Mouse (Mus musculus): ENCODE data around the gene Foxa2. TPM values are rescaled to one million over a fixed set of nuclear protein-coding genes. Genes with fewer than 3 reads are reported as not detected.

Gene Foxa2
- total RNA-seq, 2 experiments from 2014 or later: not detected

DNA sequence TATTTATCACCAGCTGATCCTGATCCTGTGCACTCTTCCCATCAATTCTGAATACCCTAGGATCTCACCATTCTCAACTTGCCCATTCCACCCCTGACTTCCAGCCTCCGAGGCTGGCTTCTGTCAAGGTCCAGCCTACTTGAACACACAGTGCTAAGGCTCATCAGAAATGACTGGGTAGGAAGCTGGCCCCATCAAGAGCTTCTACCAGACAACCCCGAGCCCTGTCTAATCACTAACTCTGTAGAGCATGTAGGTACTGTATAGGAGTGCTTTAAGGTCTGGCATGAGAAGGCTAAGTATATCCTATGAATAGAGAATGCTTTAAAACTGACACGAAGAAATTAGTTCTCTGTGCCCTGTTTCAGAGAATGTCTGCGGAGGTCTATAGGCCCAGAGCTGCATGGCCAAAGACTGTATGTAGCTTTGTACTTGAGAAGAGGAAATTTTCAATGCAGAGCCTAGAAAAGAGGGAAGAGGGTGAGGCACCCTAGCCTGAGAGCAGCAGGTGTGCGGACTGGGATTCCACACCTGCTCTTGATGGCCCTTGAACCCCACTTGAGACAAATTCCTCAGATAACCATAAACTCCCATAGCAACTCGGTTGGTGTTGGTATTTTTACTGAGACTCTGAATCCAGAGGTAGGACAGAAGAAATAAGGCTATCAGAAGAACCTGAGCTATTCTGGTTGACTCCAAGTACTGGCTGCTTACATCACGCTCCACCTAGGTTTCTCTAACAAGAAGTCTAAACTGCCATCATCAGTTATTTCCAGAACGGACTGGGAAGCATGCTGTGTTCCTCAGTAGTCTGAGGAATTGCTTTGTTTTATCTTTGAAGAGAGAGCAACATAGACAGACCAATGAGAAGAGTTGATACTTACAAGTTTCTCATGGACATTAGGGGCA lies 28.7 kb downstream of the Foxa2 start:
- no peak for TF ChIP-seq CTCF (IDR thresholded peaks at IDR 0.05)
- intact Hi-C loops (cut with DNase I): no loop called here
- Histone ChIP-seq H3K27ac (no peak overlapping the region), H3K4me3 (no peak overlapping the region)
- no peak for DNase-seq

DNA sequence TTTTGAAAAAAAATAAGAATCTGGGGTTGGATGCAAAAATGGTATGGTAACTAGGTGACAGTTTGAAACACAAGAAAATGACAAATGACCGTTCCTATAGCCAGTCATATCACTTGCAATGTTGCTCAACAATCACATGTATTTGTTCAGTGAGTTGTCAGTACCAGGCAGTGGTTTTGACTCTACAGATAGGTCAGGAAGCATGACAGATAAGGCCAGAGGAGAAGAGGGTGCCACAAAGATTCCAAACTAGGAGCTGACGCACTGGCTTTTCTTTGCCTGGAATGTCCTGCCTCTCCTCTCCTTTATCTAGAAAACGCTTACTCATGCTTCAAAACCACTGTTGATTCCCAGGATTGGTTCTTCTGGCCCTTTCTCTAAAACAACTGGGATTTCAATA lies 33.4 kb downstream of the Foxa2 start:
- no peak for TF ChIP-seq CTCF (IDR thresholded peaks at IDR 0.05)
- DNase-seq: no peak
- Histone ChIP-seq H3K4me3 (no peak overlapping the region), H3K27ac (no peak overlapping the region)
- intact Hi-C loops (cut with DNase I): no loop called here

GRCm38 (mm10) chr2:148009049-148009448 lies 37.7 kb downstream of the Foxa2 start:
- H3K27ac ChIP-seq: no peak overlapping the region
- DNase-seq: no peak
- intact Hi-C loops (cut with DNase I): no loop called here
- H3K4me3 ChIP-seq: no peak overlapping the region
- TF ChIP-seq CTCF (IDR thresholded peaks at IDR 0.05): no peak

GRCm38 (mm10) chr2:148004554-148005521 lies 41.9 kb downstream of the Foxa2 start:
- intact Hi-C loops (cut with DNase I): no loop called here
- Histone ChIP-seq H3K27ac (no peak overlapping the region), H3K4me3 (no peak overlapping the region)
- TF ChIP-seq CTCF (IDR thresholded peaks at IDR 0.05): no peak
- no peak for DNase-seq

DNA sequence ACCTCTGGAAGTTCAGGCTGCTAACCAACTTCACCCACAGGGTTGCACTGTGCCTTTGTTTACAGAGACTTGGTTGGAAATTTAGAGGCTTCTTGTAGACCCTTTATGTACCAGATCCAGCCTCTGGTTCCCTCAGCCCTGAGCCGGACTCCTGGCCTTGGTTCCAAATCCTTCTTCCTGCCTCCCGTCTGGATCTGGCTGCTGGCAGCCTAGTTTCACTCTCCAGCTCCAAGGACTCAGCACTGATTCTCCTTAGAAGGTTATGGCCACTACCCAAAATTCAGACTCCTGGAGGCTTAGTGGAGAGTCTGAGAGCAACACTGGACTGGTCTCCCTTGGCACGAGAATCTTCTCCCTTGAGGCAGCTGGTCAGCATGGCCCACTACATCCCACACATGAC lies 43.3 kb downstream of the Foxa2 start:
- Histone ChIP-seq H3K4me3 (no peak overlapping the region), H3K27ac (no peak overlapping the region)
- TF ChIP-seq CTCF (IDR thresholded peaks at IDR 0.05): no peak
- no peak for DNase-seq
- intact Hi-C loops (cut with DNase I): no loop called here

DNA sequence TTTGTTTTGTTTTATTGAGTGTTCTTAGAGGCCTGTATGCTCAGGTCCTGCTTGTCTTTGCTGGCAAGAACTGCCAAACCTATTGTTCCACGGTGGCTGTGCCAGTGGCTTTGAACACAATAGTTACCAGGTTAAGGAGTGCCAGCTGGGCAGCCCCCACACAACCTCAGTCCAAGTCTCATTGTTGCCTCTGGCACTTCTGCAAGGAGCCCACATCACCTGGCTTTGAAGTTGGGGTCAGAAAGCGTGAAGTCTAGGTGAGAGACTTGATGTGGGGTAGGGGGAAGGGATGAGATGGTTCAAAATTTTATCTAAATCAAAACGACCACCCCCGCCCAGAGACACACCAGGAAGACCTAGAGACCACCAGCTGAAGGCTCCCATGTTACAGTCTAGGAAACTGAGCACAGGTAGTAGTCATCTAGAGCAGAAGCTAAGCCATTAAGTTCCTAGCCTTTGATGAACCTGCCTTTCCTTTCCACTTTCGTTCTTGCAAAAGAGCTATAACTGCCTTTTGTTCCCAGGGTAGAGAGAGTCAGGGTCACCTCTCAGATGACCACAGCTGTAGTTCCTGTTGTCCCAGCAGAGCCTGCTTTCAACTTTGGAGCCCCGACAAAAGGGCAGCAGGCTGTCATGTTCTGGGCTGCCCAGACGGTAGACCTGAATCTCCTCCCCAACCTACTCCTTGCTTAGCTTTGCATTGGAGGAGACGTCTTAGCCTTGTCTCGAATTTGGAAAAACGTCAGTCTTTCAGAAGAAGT lies 48.4 kb downstream of the Foxa2 start:
- Histone ChIP-seq H3K27ac (no peak overlapping the region), H3K4me3 (no peak overlapping the region)
- no peak for TF ChIP-seq CTCF (IDR thresholded peaks at IDR 0.05)
- DNase-seq: no peak
- intact Hi-C loops (cut with DNase I): no loop called here

- intact Hi-C loops (cut with DNase I): no loop called here
- no peak for DNase-seq
- no peak overlapping the region for H3K27ac ChIP-seq
- no peak for TF ChIP-seq CTCF (IDR thresholded peaks at IDR 0.05)
- no peak overlapping the region for H3K4me3 ChIP-seq
These were observed 50.0 kb downstream of the Foxa2 start for GRCm38 (mm10) chr2:147996781-147997180.

GRCm38 (mm10) chr2:147993821-147994220 lies 52.9 kb downstream of the Foxa2 start:
- DNase-seq: no peak
- H3K27ac ChIP-seq: no peak overlapping the region
- no peak overlapping the region for H3K4me3 ChIP-seq
- TF ChIP-seq CTCF (IDR thresholded peaks at IDR 0.05): no peak
- intact Hi-C loops (cut with DNase I): no loop called here

DNA sequence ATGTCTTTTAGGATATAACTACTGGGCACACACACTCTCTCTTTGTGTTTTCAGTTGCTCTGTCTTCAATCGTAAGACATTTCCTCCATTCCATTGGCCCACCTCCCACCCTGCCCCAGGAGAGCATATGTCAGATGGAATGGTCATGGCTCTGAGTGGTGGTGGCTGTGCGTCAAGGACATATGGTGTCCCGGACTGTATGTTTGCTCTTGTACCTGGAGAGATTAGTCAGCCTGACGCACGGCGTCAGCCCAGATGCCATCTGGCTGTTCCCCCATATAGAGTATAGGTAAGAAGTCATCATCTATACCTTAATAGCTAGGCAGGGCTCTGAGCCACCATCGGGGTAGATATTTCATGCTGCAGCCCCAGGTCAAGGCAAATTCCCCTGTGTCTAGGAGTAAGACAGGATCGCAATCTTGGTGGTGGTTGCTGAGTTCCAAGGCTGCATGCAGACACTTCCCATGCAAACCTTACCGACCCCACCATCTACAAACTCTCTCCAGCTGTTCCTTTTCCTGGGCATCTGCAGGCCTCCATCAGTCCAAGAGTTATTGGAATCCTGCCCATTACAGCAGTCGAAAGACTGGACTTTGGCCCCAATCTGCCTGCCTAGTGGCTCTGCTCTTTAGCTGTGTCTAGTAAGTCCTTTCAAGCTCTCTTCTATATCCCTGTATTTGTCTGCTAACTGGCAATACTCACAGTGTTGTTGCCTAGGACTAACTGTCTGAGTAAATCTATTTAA lies 53.7 kb downstream of the Foxa2 start:
- DNase-seq: no peak
- no peak overlapping the region for H3K4me3 ChIP-seq
- intact Hi-C loops (cut with DNase I): no loop called here
- TF ChIP-seq CTCF (IDR thresholded peaks at IDR 0.05): no peak
- H3K27ac ChIP-seq: no peak overlapping the region

Small RNAs within 50 kb of the gene (microRNA-seq; reads per million reads assigned to microRNA genes)
- not detected for gene Gm27420
